In the genomic region with DNA sequence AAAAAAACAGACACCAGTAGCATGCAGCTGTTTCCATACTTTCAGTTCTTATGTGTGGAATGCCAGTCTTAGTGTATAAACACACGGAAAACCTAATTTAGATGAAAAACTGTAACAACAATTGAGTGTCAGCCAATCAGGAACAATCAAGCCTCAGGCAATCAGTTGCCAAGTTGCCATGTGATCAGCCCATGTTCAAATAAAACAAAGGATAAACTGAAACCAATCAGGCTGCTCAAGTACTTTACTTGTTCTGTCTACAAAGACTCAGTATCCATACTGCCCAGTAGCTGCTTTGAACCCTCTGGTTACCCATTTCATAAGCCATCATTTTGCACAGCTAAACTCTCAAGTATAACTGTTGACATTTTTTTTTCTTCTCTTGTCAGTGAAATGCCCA, we compare ENCODE assay signal across 18 mouse cellular contexts. TPM values are rescaled to one million over a fixed set of nuclear protein-coding genes. Genes with fewer than 3 reads are reported as not detected.
DNase-seq lines count a peak whose midpoint lies in the region; ATAC-seq lines count a peak whose summit lies in the region.
"Had no signal": no experiment of that assay in that cellular context is flagged by ENCODE, and none has a peak within 500 bp of the region (broad histone marks: within the 10 kb centered on the region; RNA-seq: fewer than 3 reads in every experiment).

No protein-coding gene starts in this region.

- H3K4me3 ChIP-seq in heart, embryonic 10.5 days, result no peak overlapping the region
- H3K4me3 ChIP-seq in neural tube, embryonic 13.5 days, result no peak overlapping the region
- H3K4me3 ChIP-seq in forebrain, embryonic 15.5 days, result no peak overlapping the region
- no peak overlapping the region for H3K4me3 ChIP-seq in midbrain, embryonic 16.5 days (ENCODE audit: low read depth, low read length)
- H3K4me3 ChIP-seq: embryonic facial prominence, embryonic 13.5 days; heart, embryonic 13.5 days had no signal

- H3K9ac ChIP-seq in neural tube, embryonic 13.5 days, result no peak overlapping the region
- no peak overlapping the region for H3K9ac ChIP-seq in forebrain, embryonic 15.5 days (replicated peaks)
- H3K9ac ChIP-seq in midbrain, embryonic 16.5 days (ENCODE audit: low read depth, low read length), result no peak overlapping the region
- H3K9ac ChIP-seq: embryonic facial prominence, embryonic 13.5 days; heart, embryonic 13.5 days had no signal

- H3K4me2 ChIP-seq in neural tube, embryonic 13.5 days, result no peak overlapping the region
- H3K4me2 ChIP-seq in forebrain, embryonic 15.5 days (replicated peaks), result no peak overlapping the region
- H3K4me2 ChIP-seq in midbrain, embryonic 16.5 days (ENCODE audit: low read length), result no peak overlapping the region
- H3K4me2 ChIP-seq: embryonic facial prominence, embryonic 13.5 days; heart, embryonic 13.5 days had no signal

- H3K4me1 ChIP-seq in heart, embryonic 10.5 days, result no peaks in the 10 kb centered on the region
- H3K4me1 ChIP-seq in neural tube, embryonic 13.5 days (replicated peaks), result 0 out of 2 replicates have a peak, but pooled peaks cover 7% of the 10 kb centered on the region
- peaks cover 22% of the 10 kb centered on the region for H3K4me1 ChIP-seq in forebrain, embryonic 15.5 days
- H3K4me1 ChIP-seq in midbrain, embryonic 16.5 days (ENCODE audit: control insufficient read depth, insufficient read depth, low read length), result peaks cover 2% of the 10 kb centered on the region; the same call in 1 of the 2 replicates

- peak; percentile 24 for DNase-seq in heart, adult 11 months
- DNase-seq in heart, embryonic 10.5 days (ENCODE audit: low spot score), result no peak
- DNase-seq in neural tube, embryonic 10.5 days (ENCODE audit: extremely low spot score, low spot score), result no peak
- no peak for DNase-seq in spleen, postnatal 4 days (ENCODE audit: low spot score in 2 of 2)
- DNase-seq: adrenal gland, adult 8-10 months; adrenal gland, postnatal 36 days; cerebellum, adult 11-12 months; cerebellum, adult 9-10 months; cerebellum, postnatal 25 days; gastrocnemius, postnatal 14 days; heart, postnatal 36 days; kidney, adult 11 months had no signal

- 0 out of 2 replicates have a peak, but pooled peaks cover 3% of the 10 kb centered on the region for H3K36me3 ChIP-seq in heart, embryonic 10.5 days
- H3K36me3 ChIP-seq in neural tube, embryonic 13.5 days, result peaks cover 12% of the 10 kb centered on the region; the same call in 1 of the 2 replicates
- H3K36me3 ChIP-seq in forebrain, embryonic 15.5 days, result peaks cover 27% of the 10 kb centered on the region
- peaks cover 13% of the 10 kb centered on the region for H3K36me3 ChIP-seq in midbrain, embryonic 16.5 days (ENCODE audit: control insufficient read depth, insufficient read depth, low read length)
- H3K36me3 ChIP-seq: embryonic facial prominence, embryonic 13.5 days; heart, embryonic 13.5 days had no signal

- 72% methylated on average over 1 of the region's 1 CpGs for WGBS in heart, embryonic 10.5 days
- WGBS in neural tube, embryonic 13.5 days, result 58% methylated on average over 1 of the region's 1 CpGs
- 14% methylated on average over 1 of the region's 1 CpGs for WGBS in forebrain, embryonic 15.5 days
- WGBS in midbrain, embryonic 16.5 days, result 69% methylated on average over 1 of the region's 1 CpGs

- no peaks in the 10 kb centered on the region for H3K9me3 ChIP-seq in heart, embryonic 10.5 days
- no peaks in the 10 kb centered on the region for H3K9me3 ChIP-seq in neural tube, embryonic 13.5 days
- H3K9me3 ChIP-seq in forebrain, embryonic 15.5 days, result no peaks in the 10 kb centered on the region
- no peaks in the 10 kb centered on the region for H3K9me3 ChIP-seq in midbrain, embryonic 16.5 days (replicated peaks; ENCODE audit: control insufficient read depth, low read length, poor library complexity, severe bottlenecking)
- H3K9me3 ChIP-seq: embryonic facial prominence, embryonic 13.5 days; heart, embryonic 13.5 days had no signal

- ATAC-seq in neural tube, embryonic 13.5 days (ENCODE audit: low read depth), result peak; percentile 51; the same call in 1 of the 2 replicates
- ATAC-seq in forebrain, embryonic 15.5 days (replicated peaks), result peak; percentile 47; the same call in 1 of the 2 replicates
- no peak for ATAC-seq in midbrain, embryonic 16.5 days
- ATAC-seq: hindbrain, postnatal 0 days had no signal

- no peak overlapping the region for H3K27ac ChIP-seq in heart, embryonic 10.5 days
- no peak overlapping the region for H3K27ac ChIP-seq in neural tube, embryonic 13.5 days (replicated peaks)
- peak overlapping the region; percentile 27 for H3K27ac ChIP-seq in forebrain, embryonic 15.5 days (replicated peaks)
- H3K27ac ChIP-seq in midbrain, embryonic 16.5 days (ENCODE audit: low read length), result no peak overlapping the region
- H3K27ac ChIP-seq: embryonic facial prominence, embryonic 13.5 days; heart, embryonic 13.5 days; hindbrain, postnatal 0 days had no signal

- no peaks in the 10 kb centered on the region for H3K27me3 ChIP-seq in heart, embryonic 10.5 days (ENCODE audit: insufficient read depth, poor library complexity, severe bottlenecking)
- no peaks in the 10 kb centered on the region for H3K27me3 ChIP-seq in neural tube, embryonic 13.5 days
- no peaks in the 10 kb centered on the region for H3K27me3 ChIP-seq in forebrain, embryonic 15.5 days
- no peaks in the 10 kb centered on the region for H3K27me3 ChIP-seq in midbrain, embryonic 16.5 days (ENCODE audit: control insufficient read depth, insufficient read depth, low read depth, low read length)
- H3K27me3 ChIP-seq: embryonic facial prominence, embryonic 13.5 days; heart, embryonic 13.5 days had no signal

RNA-seq across cellular contexts. Expression of gene Cttnbp2, which starts 21.7 kb away (rescaled TPM):
- polyA plus RNA-seq in heart, embryonic 10.5 days (2016; fragmentation: Nextera tagmentation; extraction: Ambion mirVana), result 9.2 TPM in 2 replicates
- polyA plus RNA-seq in neural tube, embryonic 13.5 days (2015; fragmentation: Nextera tagmentation; extraction: Ambion mirVana), result 42.6 and 47.7 TPM in 2 replicates
- polyA plus RNA-seq in forebrain, embryonic 15.5 days (2015; fragmentation: Nextera tagmentation; extraction: Ambion mirVana), result 122 TPM in 2 replicates
- 57.3 and 58.7 TPM in 2 replicates for polyA plus RNA-seq in midbrain, embryonic 16.5 days (2015; fragmentation: Nextera tagmentation; extraction: Ambion mirVana)
